Mouse (Mus musculus): ENCODE measurements around the gene Bcorl1. TPM values are rescaled to one million over a fixed set of nuclear protein-coding genes. Genes with fewer than 3 reads are reported as not detected.

The Bcorl1 gene
- polyA plus RNA-seq, 1 experiment from 2014 or later: 2.1 TPM

DNA sequence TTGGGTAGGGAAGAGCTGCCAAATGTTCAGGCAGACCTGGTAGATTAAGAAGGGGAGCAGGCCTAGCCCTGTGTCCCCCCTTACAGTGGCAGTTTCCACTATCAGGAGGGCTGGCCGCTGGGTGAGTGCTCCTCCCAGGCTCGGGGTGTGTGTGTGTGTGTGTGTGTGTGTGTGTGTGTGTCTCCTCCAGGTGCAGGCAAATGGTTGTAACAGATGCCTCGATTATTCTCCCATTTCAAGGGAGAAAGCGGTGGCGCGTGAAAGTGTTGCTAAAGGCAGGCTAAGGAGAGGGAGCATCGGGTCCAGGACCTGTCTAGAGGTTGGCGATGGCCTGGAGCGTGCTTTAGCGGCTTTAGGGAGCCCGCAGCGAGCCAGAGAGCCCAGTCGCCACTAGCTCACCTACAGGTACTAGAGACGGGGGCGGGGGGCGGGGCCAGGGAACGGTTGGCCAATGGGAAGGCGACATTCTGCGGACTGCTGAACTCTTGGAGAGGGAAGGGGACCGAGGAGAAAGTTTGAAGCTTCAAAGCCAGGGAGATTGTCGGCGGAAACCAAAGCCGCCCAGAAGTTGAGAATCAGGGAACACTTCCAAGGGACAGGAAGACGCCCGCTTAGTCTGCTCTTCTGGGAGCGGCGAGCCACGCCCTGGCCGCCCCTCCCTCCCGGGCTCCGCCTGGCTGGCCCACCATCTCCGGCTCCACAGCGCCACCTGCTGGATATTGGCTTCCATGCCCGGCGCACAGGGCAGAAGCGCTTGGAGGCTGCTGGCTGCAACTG lies 68.6 kb downstream of the Bcorl1 start:
- Histone ChIP-seq H3K9me3 (ENCODE audit: control insufficient read depth, low read length) (no peaks in the 10 kb centered on the region), H3K4me3 (ENCODE audit: low read depth, low read length) (peak overlapping the region; percentile 42), H3K4me2 (replicated peaks; ENCODE audit: low read depth) (peak overlapping the region; percentile 48), H3K9ac (ENCODE audit: low read length) (no peak overlapping the region; the same call in 1 of the 2 replicates), H3K36me3 (ENCODE audit: control insufficient read depth, insufficient read depth, low read length) (no peaks in the 10 kb centered on the region), H3K27me3 (ENCODE audit: control insufficient read depth, insufficient read depth, low read length) (no peaks in the 10 kb centered on the region), H3K4me1 (replicated peaks; ENCODE audit: control insufficient read depth, insufficient read depth) (no peaks in the 10 kb centered on the region), H3K27ac (replicated peaks) (no peak overlapping the region)
- TF ChIP-seq EP300 (optimal IDR thresholded peaks at IDR 0.05): no peak
- TF ChIP-seq CTCF (IDR thresholded peaks at IDR 0.05; ENCODE audit: low read depth): peak; percentile 87
- peak; percentile 87 for DNase-seq (ENCODE audit: low spot score)
- peak; percentile 87 for ATAC-seq (ENCODE audit: low FRiP score, low TSS enrichment)
- 18% methylated on average over 25 of the region's 36 CpGs for WGBS

GRCm38 (mm10) chrX:48410388-48410776 lies 69.2 kb downstream of the Bcorl1 start:
- H3K36me3 ChIP-seq (ENCODE audit: control insufficient read depth, insufficient read depth, low read length): no peaks in the 10 kb centered on the region
- WGBS: 21% methylated on average over 7 of the region's 7 CpGs
- H3K9ac ChIP-seq (ENCODE audit: low read length): no peak overlapping the region
- H3K9me3 ChIP-seq (ENCODE audit: control insufficient read depth, low read length): no peaks in the 10 kb centered on the region
- DNase-seq (ENCODE audit: low spot score) (no peak), ATAC-seq (ENCODE audit: low FRiP score, low TSS enrichment) (peak; percentile 8; the same call in 1 of the 2 replicates)
- peak overlapping the region; percentile 48; the same call in 1 of the 2 replicates for H3K4me2 ChIP-seq (replicated peaks; ENCODE audit: low read depth)
- H3K4me3 ChIP-seq (ENCODE audit: low read depth, low read length): no peak overlapping the region
- no peaks in the 10 kb centered on the region for H3K27me3 ChIP-seq (ENCODE audit: control insufficient read depth, insufficient read depth, low read length)
- H3K27ac ChIP-seq (replicated peaks): no peak overlapping the region
- no peaks in the 10 kb centered on the region for H3K4me1 ChIP-seq (replicated peaks; ENCODE audit: control insufficient read depth, insufficient read depth)
- TF ChIP-seq CTCF (IDR thresholded peaks at IDR 0.05; ENCODE audit: low read depth): no peak
- no peak for TF ChIP-seq EP300 (optimal IDR thresholded peaks at IDR 0.05)

DNA sequence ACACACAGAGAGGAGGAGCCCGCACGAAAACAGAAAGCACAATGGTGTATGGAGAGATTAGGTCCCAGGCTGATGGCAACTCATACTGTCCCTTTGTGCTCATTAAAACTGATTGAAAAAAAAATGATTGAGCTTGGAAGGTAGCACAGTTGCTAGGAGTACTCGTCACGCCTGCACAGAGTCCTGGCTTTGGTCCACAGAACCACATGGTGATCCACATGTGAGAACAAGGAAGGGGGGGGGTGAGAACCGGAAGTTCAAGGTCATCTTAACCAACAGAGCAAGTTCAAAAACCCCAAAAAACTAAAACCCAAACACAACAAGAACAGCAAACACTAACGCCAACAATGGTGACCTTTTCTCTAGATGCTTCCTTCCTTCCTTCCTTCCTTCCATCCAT lies 71.5 kb downstream of the Bcorl1 start:
- Histone ChIP-seq H3K4me3 (ENCODE audit: low read depth, low read length) (no peak overlapping the region), H3K4me2 (replicated peaks; ENCODE audit: low read depth) (no peak overlapping the region), H3K27ac (replicated peaks) (no peak overlapping the region), H3K9ac (ENCODE audit: low read length) (no peak overlapping the region), H3K36me3 (ENCODE audit: control insufficient read depth, insufficient read depth, low read length) (no peaks in the 10 kb centered on the region; the same call in 1 of the 2 replicates), H3K4me1 (replicated peaks; ENCODE audit: control insufficient read depth, insufficient read depth) (no peaks in the 10 kb centered on the region), H3K27me3 (ENCODE audit: control insufficient read depth, insufficient read depth, low read length) (no peaks in the 10 kb centered on the region), H3K9me3 (ENCODE audit: control insufficient read depth, low read length) (no peaks in the 10 kb centered on the region)
- DNase-seq (ENCODE audit: low spot score): no peak
- ATAC-seq (ENCODE audit: low FRiP score, low TSS enrichment): no peak
- TF ChIP-seq CTCF (IDR thresholded peaks at IDR 0.05; ENCODE audit: low read depth) (no peak), EP300 (optimal IDR thresholded peaks at IDR 0.05) (no peak)
- WGBS: 78% methylated on average over 6 of the region's 6 CpGs

DNA sequence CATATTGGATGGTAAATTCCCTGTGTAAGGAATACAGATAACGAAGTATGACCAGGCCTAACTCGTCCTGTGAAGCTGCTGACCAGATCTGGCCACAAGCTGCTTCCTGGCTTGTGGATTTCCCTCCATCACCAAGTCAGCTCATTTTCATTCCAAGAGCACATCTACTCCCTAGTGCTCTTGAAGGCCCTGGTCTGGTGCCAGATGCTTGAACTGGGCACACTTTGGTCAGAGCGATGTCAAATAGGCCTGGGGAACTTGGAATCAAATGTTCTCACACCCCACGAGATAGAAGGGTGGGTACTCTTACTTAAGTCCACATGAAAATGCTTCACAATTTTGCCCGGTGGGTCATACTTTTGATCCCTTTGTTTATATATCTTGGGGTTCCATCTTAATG lies 73.1 kb downstream of the Bcorl1 start:
- no peaks in the 10 kb centered on the region for H3K9me3 ChIP-seq (ENCODE audit: control insufficient read depth, low read length)
- H3K36me3 ChIP-seq (ENCODE audit: control insufficient read depth, insufficient read depth, low read length): no peaks in the 10 kb centered on the region; the same call in 1 of the 2 replicates
- H3K4me2 ChIP-seq (replicated peaks; ENCODE audit: low read depth): no peak overlapping the region
- H3K9ac ChIP-seq (ENCODE audit: low read length): no peak overlapping the region
- 76% methylated on average over 5 of the region's 5 CpGs for WGBS
- H3K27me3 ChIP-seq (ENCODE audit: control insufficient read depth, insufficient read depth, low read length): no peaks in the 10 kb centered on the region
- H3K4me3 ChIP-seq (ENCODE audit: low read depth, low read length): no peak overlapping the region
- TF ChIP-seq EP300 (optimal IDR thresholded peaks at IDR 0.05) (no peak), CTCF (IDR thresholded peaks at IDR 0.05; ENCODE audit: low read depth) (no peak)
- ATAC-seq (ENCODE audit: low FRiP score, low TSS enrichment) (no peak), DNase-seq (ENCODE audit: low spot score) (no peak)
- no peak overlapping the region for H3K27ac ChIP-seq (replicated peaks)
- no peaks in the 10 kb centered on the region for H3K4me1 ChIP-seq (replicated peaks; ENCODE audit: control insufficient read depth, insufficient read depth)

DNA sequence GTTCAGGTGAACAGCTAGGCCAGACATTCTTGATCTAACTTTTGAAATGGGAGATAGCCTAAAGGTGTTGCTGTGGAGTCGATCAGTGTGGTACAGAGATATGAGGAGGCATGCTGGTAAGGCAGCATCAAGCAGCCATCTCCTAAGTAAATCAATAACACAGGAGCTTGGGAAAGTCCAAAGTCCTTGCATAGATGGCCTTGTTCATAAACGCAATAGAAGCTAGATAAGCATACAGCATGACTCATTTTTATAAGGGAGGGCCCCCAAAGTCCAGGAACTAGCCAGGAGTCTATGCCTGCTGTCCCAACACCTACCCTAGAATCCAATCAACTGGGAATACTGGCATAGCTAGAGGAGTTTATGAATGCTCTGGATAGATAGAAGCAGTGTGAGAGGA lies 77.3 kb downstream of the Bcorl1 start:
- Histone ChIP-seq H3K4me1 (replicated peaks; ENCODE audit: control insufficient read depth, insufficient read depth) (no peaks in the 10 kb centered on the region), H3K4me3 (ENCODE audit: low read depth, low read length) (no peak overlapping the region), H3K27ac (replicated peaks) (no peak overlapping the region; the same call in 1 of the 2 replicates), H3K9me3 (ENCODE audit: control insufficient read depth, low read length) (no peaks in the 10 kb centered on the region), H3K4me2 (replicated peaks; ENCODE audit: low read depth) (no peak overlapping the region), H3K9ac (ENCODE audit: low read length) (no peak overlapping the region), H3K36me3 (ENCODE audit: control insufficient read depth, insufficient read depth, low read length) (no peaks in the 10 kb centered on the region; the same call in 1 of the 2 replicates), H3K27me3 (ENCODE audit: control insufficient read depth, insufficient read depth, low read length) (no peaks in the 10 kb centered on the region)
- 65% methylated on average over 2 of the region's 2 CpGs for WGBS
- ATAC-seq (ENCODE audit: low FRiP score, low TSS enrichment): peak; percentile 88
- TF ChIP-seq EP300 (optimal IDR thresholded peaks at IDR 0.05) (no peak), CTCF (IDR thresholded peaks at IDR 0.05; ENCODE audit: low read depth) (no peak)
- no peak for DNase-seq (ENCODE audit: low spot score)

DNA sequence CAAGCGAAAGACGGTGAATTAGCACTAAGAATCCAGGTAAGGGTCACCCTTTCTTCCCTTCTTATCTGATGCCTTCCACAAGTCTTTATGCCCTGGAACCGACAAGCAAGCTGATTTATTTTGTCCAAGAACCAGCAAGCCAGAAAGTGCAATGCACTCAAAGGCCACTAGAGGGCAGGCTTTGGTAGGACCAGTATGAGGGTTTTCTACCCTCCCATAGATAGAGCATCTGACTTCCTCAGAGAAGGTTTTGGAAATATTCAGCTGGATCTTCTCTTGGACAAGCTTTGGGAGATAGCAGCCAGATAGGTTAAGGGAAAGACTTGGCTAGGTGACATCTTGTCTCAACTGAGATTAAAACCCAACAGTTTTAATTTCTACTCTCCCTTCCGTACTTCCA lies 81.8 kb downstream of the Bcorl1 start:
- Histone ChIP-seq H3K4me3 (ENCODE audit: low read depth, low read length) (no peak overlapping the region), H3K4me1 (replicated peaks; ENCODE audit: control insufficient read depth, insufficient read depth) (no peaks in the 10 kb centered on the region), H3K9me3 (ENCODE audit: control insufficient read depth, low read length) (no peaks in the 10 kb centered on the region), H3K27ac (replicated peaks) (no peak overlapping the region), H3K4me2 (replicated peaks; ENCODE audit: low read depth) (no peak overlapping the region), H3K36me3 (ENCODE audit: control insufficient read depth, insufficient read depth, low read length) (no peaks in the 10 kb centered on the region), H3K27me3 (ENCODE audit: control insufficient read depth, insufficient read depth, low read length) (no peaks in the 10 kb centered on the region), H3K9ac (ENCODE audit: low read length) (no peak overlapping the region)
- WGBS: 27% methylated on average over 4 of the region's 4 CpGs
- TF ChIP-seq EP300 (optimal IDR thresholded peaks at IDR 0.05) (no peak), CTCF (IDR thresholded peaks at IDR 0.05; ENCODE audit: low read depth) (peak; percentile 93)
- ATAC-seq (ENCODE audit: low FRiP score, low TSS enrichment): no peak
- DNase-seq (ENCODE audit: low spot score): peak; percentile 59
